Mouse (Mus musculus) heart, adult 2 months (tissue): ENCODE data around the gene Haus8.

Source experiments
- CTCF ChIP-seq: fragments of 200-600 bp; IDR thresholded peaks from 2 replicates; pipeline ENCODE4 v1.8.1; 2022; ENCODE audit warnings: antibody characterized with exemption, mild to moderate bottlenecking, moderate library complexity
- EP300 ChIP-seq: fragments of 200-500 bp; IDR thresholded peaks from 2 replicates; pipeline ENCODE4 v1.6.1; 2011; ENCODE audit warnings: low read depth, low read length, control low read depth; ENCODE audit not compliant: insufficient read depth
- POLR2A ChIP-seq: fragments of 200-500 bp; IDR thresholded peaks from 2 replicates; pipeline ENCODE4 v1.6.1; 2011; ENCODE audit warnings: mild to moderate bottlenecking, low read depth, low read length, control low read depth; ENCODE audit not compliant: insufficient read depth

- TF ChIP-seq POLR2A, result no peak
- peak; percentile 38 for TF ChIP-seq CTCF
- TF ChIP-seq EP300, result no peak
Measured at GRCm38 (mm10) chr8:71288441-71288949, 15.8 kb upstream of the Haus8 start.
